ENCODE assay signal across 18 mouse cellular contexts in genomic region chr1:137636947-137637346, GRCm38 (mm10).
DNase-seq lines count a peak whose midpoint lies in the region; ATAC-seq and TF ChIP-seq lines count a peak whose summit lies in the region.
"Had no signal": no experiment of that assay in that cellular context is flagged by ENCODE, and none has a peak within 500 bp of the region (broad histone marks: within the 10 kb centered on the region; RNA-seq: fewer than 3 reads in every experiment).

No protein-coding gene starts in this region.

- H3K4me3 ChIP-seq in kidney, embryonic 14.5 days (ENCODE audit: low read length), result no peak overlapping the region
- no peak overlapping the region for H3K4me3 ChIP-seq in limb, embryonic 10.5 days
- no peak overlapping the region for H3K4me3 ChIP-seq in lung, postnatal 0 days (ENCODE audit: low read depth, low read length)
- H3K4me3 ChIP-seq: heart, embryonic 12.5 days; midbrain, embryonic 13.5 days had no signal

- H3K4me1 ChIP-seq in kidney, embryonic 14.5 days (ENCODE audit: control insufficient read depth, insufficient read depth, low read length), result no peaks in the 10 kb centered on the region
- peaks cover 17% of the 10 kb centered on the region for H3K4me1 ChIP-seq in limb, embryonic 10.5 days
- H3K4me1 ChIP-seq in lung, postnatal 0 days (ENCODE audit: insufficient read depth, low read depth, low read length), result no peaks in the 10 kb centered on the region
- H3K4me1 ChIP-seq: heart, embryonic 12.5 days had no signal

- H3K27ac ChIP-seq in kidney, embryonic 14.5 days (ENCODE audit: low read depth, low read length), result no peak overlapping the region
- H3K27ac ChIP-seq in limb, embryonic 10.5 days, result peak overlapping the region; percentile 59; the same call in 1 of the 2 replicates
- H3K27ac ChIP-seq in lung, postnatal 0 days (ENCODE audit: low read length), result no peak overlapping the region

- DNase-seq in kidney, adult 18-20 months, result no peak
- DNase-seq in embryo, embryonic 10 days (ENCODE audit: low spot score), result peak; percentile 32
- DNase-seq in embryo, embryonic 10.5 days (ENCODE audit: low spot score), result peak; percentile 63
- DNase-seq in limb, embryonic 10.5 days (ENCODE audit: low spot score), result no peak
- no peak for DNase-seq in Muller cell, postnatal 12 days (ENCODE audit: inconsistent ontology term)
- DNase-seq in lung, postnatal 0 days (ENCODE audit: low spot score), result no peak
- DNase-seq: adrenal gland, postnatal 36 days; cerebellum, adult 8-10 months; kidney, postnatal 4 days; liver; liver, postnatal 0 days; lung, postnatal 36 days; right cerebral cortex, postnatal 4 days; thymus, postnatal 4 days had no signal

- no peaks in the 10 kb centered on the region for H3K36me3 ChIP-seq in kidney, embryonic 14.5 days (ENCODE audit: control insufficient read depth, insufficient read depth, low read length)
- H3K36me3 ChIP-seq in limb, embryonic 10.5 days, result no peaks in the 10 kb centered on the region
- no peaks in the 10 kb centered on the region for H3K36me3 ChIP-seq in lung, postnatal 0 days (ENCODE audit: insufficient read depth, low read length)
- H3K36me3 ChIP-seq: heart, embryonic 12.5 days; midbrain, embryonic 13.5 days had no signal

- TF ChIP-seq EP300 in lung, postnatal 0 days (IDR thresholded peaks at IDR 0.05), result no peak

- H3K27me3 ChIP-seq in kidney, embryonic 14.5 days (ENCODE audit: control insufficient read depth, insufficient read depth, low read length), result no peaks in the 10 kb centered on the region
- no peaks in the 10 kb centered on the region for H3K27me3 ChIP-seq in limb, embryonic 10.5 days (ENCODE audit: low read depth, poor library complexity, severe bottlenecking)
- no peaks in the 10 kb centered on the region for H3K27me3 ChIP-seq in lung, postnatal 0 days (replicated peaks; ENCODE audit: insufficient read depth, low read length)
- H3K27me3 ChIP-seq: heart, embryonic 12.5 days had no signal

- no peak for TF ChIP-seq CTCF in lung, postnatal 0 days (IDR thresholded peaks at IDR 0.05)

- no peak overlapping the region for H3K4me2 ChIP-seq in kidney, embryonic 14.5 days (replicated peaks; ENCODE audit: low read depth, low read length)
- H3K4me2 ChIP-seq in lung, postnatal 0 days (replicated peaks; ENCODE audit: low read depth, low read length), result no peak overlapping the region
- H3K4me2 ChIP-seq: heart, embryonic 12.5 days; midbrain, embryonic 13.5 days had no signal

- H3K9ac ChIP-seq in kidney, embryonic 14.5 days (ENCODE audit: low read depth, low read length), result no peak overlapping the region
- H3K9ac ChIP-seq in lung, postnatal 0 days (replicated peaks; ENCODE audit: low read depth), result no peak overlapping the region
- H3K9ac ChIP-seq: heart, embryonic 12.5 days; liver, postnatal 0 days; midbrain, embryonic 13.5 days had no signal

- peak; percentile 85 for ATAC-seq in kidney, embryonic 14.5 days (ENCODE audit: low FRiP score, low TSS enrichment)
- ATAC-seq in lung, postnatal 0 days, result no peak
- ATAC-seq: inflammation-experienced regulatory T-cells, adult 6 months; liver, postnatal 0 days; midbrain, embryonic 13.5 days had no signal

- no peaks in the 10 kb centered on the region for H3K9me3 ChIP-seq in kidney, embryonic 14.5 days (ENCODE audit: control insufficient read depth, low read length)
- H3K9me3 ChIP-seq in limb, embryonic 10.5 days (replicated peaks), result no peaks in the 10 kb centered on the region
- H3K9me3 ChIP-seq in lung, postnatal 0 days (ENCODE audit: low read length), result no peaks in the 10 kb centered on the region
- H3K9me3 ChIP-seq: heart, embryonic 12.5 days; midbrain, embryonic 13.5 days had no signal

- WGBS in kidney, embryonic 14.5 days, result 14% methylated on average over 3 of the region's 3 CpGs
- 42% methylated on average over 3 of the region's 3 CpGs for WGBS in limb, embryonic 10.5 days
- WGBS in lung, postnatal 0 days, result 51% methylated on average over 3 of the region's 3 CpGs

Comparison
In these comparisons a context has a peak if more than half of its experiments do, and no peak if none do; other contexts are left out.
1. DNase-seq: peak in embryo, embryonic 10 days (single experiment) and embryo, embryonic 10.5 days (single experiment); none in kidney, adult 18-20 months (single experiment), limb, embryonic 10.5 days (single experiment), Muller cell, postnatal 12 days (single experiment) and lung, postnatal 0 days (single experiment).